Mouse (Mus musculus): ENCODE results near the gene Stag2. TPM values are rescaled to one million over a fixed set of nuclear protein-coding genes. Genes with fewer than 3 reads are reported as not detected.

The Stag2 gene
- 51.3 and 52.3 TPM in 2 replicates for polyA plus RNA-seq (2016; fragmentation: Nextera tagmentation; extraction: Ambion mirVana)

DNA sequence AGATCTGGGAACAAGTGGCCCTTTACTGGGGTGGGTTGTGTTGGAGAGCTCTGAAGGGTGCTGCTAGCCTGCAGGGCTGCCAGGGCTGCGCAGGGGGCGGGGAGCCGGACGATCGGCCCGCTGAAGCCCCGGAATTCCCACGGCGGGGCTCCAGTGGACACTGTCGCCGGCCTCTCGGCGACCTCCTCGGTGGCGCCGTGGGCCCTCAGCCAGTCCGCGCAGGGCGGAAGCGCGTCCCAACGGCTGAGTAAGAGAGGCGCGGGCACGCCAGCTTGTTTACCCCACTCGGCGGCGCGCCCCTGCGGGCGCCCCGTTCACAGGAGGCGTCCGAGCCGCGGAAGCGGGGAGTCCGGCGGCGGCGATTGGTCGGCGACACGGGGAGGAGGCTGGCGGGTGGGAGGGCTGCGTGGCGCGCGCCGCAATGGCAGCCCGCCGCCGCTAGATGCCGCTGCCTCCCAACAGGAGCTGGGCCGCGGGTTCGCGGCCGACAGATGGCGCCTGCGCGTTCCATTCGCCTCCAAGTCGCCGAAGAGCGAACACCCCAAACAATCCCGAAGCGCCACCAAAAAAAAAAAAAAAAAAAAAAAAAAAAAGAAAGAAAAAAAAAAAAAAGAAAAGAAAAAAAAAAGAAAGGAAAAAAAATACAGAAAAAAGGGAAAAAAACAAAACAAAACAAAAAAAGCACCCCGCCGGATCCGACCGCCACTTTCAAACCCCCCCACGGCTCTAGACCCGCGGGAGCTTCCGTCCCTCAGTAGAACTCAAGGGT, at the start of gene Stag2:
Gene Stag2 (plus strand): TSS at position 530 of the 769 bp plus-strand sequence.
- H3K36me3 ChIP-seq (replicated peaks) = no peaks in the 10 kb centered on the region
- peak within 1 kb of the TSS; percentile 69 for H3K4me3 ChIP-seq
- DNase-seq (ENCODE audit: extremely low spot score, low spot score) = peak; percentile 78
- H3K27ac ChIP-seq = peak within 1 kb of the TSS; percentile 99
- WGBS = 7% methylated on average over 72 of the region's 76 CpGs
- 0 out of 2 replicates have a peak, but pooled peaks cover 3% of the 10 kb centered on the region for H3K9me3 ChIP-seq
- peaks cover 18% of the 10 kb centered on the region for H3K4me1 ChIP-seq
- H3K27me3 ChIP-seq (ENCODE audit: poor library complexity, severe bottlenecking) = no peaks in the 10 kb centered on the region

DNA sequence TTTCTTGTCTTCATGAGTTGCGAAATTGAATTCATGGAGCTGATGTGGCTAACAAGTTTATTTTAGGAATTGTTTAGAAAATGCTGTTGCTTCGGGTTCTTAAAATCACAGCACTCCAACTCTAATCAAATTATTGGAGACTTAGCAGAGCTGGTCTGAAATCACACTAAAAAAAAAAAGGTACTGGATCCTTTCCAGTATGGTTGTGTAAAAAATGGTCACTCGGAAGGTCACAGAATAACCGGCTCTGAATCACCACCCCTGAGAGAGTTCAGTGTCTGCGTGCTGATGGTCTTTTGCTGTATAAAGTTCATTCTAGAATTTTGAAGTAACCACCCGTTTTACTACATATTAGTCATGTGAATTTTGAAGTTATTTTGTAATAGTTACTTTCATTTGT, 42.0 kb upstream of the Stag2 start:
- Histone ChIP-seq H3K4me3 (no peak overlapping the region), H3K4me1 (no peaks in the 10 kb centered on the region), H3K9me3 (0 out of 2 replicates have a peak, but pooled peaks cover 9% of the 10 kb centered on the region), H3K27me3 (ENCODE audit: poor library complexity, severe bottlenecking) (no peaks in the 10 kb centered on the region), H3K27ac (no peak overlapping the region), H3K36me3 (replicated peaks) (peaks cover 52% of the 10 kb centered on the region)
- DNase-seq (ENCODE audit: extremely low spot score, low spot score) = no peak
- WGBS = 93% methylated on average over 6 of the region's 6 CpGs

DNA sequence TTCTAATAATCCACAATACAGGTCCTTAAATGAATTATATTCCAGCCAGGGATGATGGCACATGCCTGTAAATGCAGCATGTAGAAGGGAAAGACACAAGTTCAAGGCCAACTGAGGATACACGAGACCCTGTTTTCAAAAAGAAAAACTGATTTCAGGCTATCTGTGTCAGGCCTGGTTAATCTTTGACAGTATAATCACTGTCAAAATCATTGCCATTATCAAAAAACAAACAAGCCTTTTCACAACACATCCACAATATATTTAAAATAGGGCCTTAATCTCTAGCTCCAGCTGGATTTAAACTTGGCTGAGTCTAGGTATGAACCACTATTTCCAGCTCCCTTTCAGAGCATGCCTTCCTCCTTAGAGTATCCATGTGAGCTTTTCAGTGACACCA, 38.5 kb upstream of the Stag2 start:
- H3K9me3 ChIP-seq = 0 out of 2 replicates have a peak, but pooled peaks cover 9% of the 10 kb centered on the region
- DNase-seq (ENCODE audit: extremely low spot score, low spot score) = no peak
- H3K27ac ChIP-seq = no peak overlapping the region
- WGBS = 84% methylated on average over 1 of the region's 1 CpGs
- H3K36me3 ChIP-seq (replicated peaks) = peaks cover 21% of the 10 kb centered on the region
- H3K4me3 ChIP-seq = no peak overlapping the region
- no peaks in the 10 kb centered on the region for H3K27me3 ChIP-seq (ENCODE audit: poor library complexity, severe bottlenecking)
- H3K4me1 ChIP-seq = no peaks in the 10 kb centered on the region

DNA sequence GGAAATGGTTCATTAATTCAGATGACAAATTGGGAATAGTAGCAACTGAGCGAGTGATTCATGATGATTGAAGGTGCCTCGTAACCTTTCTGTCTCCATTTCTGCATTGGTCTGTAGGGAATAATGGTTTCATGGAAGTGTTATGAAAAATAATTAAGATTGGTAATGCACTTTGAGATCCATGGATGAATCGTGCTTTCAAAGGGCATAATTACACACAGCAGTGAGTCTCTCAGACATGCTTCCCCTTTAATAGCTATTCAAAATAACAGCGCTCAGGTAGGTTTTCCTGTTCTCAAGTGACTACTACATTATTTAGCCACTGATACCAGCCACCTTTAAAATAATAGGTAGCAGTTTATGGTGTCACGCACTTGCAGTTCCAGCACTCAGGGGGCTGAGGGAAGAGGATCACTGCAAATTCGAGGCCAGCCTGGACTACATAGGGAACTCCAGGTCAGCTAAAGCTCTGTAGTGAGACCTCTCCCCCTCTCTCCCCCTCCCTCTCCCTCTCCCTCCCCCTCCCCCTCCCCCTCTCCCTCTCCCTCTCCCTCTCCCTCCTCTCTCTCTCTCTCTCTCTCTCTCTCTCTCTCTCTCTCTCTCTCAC, 29.6 kb upstream of the Stag2 start:
- 0 out of 2 replicates have a peak, but pooled peaks cover 3% of the 10 kb centered on the region for H3K9me3 ChIP-seq
- H3K4me1 ChIP-seq = no peaks in the 10 kb centered on the region
- no peak overlapping the region for H3K4me3 ChIP-seq
- no peak overlapping the region for H3K27ac ChIP-seq
- no peaks in the 10 kb centered on the region for H3K27me3 ChIP-seq (ENCODE audit: poor library complexity, severe bottlenecking)
- H3K36me3 ChIP-seq (replicated peaks) = no peaks in the 10 kb centered on the region
- no peak for DNase-seq (ENCODE audit: extremely low spot score, low spot score)
- WGBS = 88% methylated on average over 6 of the region's 6 CpGs

DNA sequence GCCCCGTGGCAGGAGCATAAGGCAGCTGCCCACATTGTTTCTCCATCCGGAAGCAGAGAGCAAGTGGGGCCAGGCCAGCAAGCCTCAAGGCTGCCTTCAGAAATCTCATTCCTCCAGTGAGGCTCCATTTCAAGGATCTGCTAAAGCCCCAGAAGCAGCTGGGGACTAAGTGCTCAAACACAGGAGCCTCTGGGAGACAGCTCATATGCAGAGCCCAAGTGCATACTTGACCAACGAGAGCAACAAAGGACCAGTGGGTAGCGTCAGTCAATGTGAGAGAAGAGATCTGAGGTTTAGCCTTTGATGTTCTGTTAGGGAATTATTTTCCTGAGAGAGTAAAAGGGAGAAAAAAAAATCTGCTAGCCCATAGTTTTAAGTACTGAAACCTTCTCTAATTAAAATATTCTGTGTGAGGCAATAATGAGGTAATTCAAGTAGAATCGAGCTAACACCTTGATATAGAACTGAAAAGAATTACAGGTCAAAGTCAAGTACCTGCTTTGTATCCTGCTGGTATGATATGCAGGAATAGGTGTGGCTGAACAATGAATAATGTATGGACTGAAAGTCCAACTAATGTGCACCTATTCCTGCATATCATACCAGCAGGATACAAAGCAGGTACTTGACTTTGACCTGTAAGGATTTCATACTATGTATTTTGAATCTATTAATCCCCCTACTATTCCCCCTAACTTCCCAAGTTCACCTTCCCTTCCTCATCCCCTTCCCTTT, 24.0 kb upstream of the Stag2 start:
- no peak for DNase-seq (ENCODE audit: extremely low spot score, low spot score)
- H3K4me3 ChIP-seq = no peak overlapping the region
- WGBS = 83% methylated on average over 5 of the region's 5 CpGs

DNA sequence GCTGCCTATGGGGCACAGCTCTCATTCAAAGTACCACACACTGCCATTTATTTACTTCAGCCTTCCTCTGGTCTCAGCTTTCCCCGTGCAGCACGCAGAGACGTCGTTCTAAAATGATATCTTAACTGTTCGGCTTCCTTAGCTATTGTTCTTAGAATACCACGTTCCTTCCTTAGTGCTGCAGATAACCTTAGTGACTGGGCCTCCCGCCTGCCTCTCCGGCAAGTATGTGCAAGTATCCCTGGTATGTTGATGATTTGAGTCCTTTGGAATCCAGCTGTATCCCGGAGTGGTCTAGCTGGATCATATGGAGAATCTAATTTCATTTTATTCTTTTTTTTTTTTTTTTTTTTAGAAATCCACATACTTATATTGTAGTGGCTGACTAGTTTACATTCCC, 9.2 kb upstream of the Stag2 start:
- no peaks in the 10 kb centered on the region for H3K36me3 ChIP-seq (replicated peaks)
- H3K4me1 ChIP-seq = no peaks in the 10 kb centered on the region
- H3K27me3 ChIP-seq (ENCODE audit: poor library complexity, severe bottlenecking) = no peaks in the 10 kb centered on the region
- H3K9me3 ChIP-seq = no peaks in the 10 kb centered on the region
- 79% methylated on average over 9 of the region's 9 CpGs for WGBS
- H3K4me3 ChIP-seq = no peak overlapping the region
- H3K27ac ChIP-seq = no peak overlapping the region
- DNase-seq (ENCODE audit: extremely low spot score, low spot score) = no peak

More for the DNA sequence above, 24.0 kb upstream of the Stag2 start:
- Histone ChIP-seq H3K27ac (no peak overlapping the region), H3K27me3 (ENCODE audit: poor library complexity, severe bottlenecking) (no peaks in the 10 kb centered on the region), H3K36me3 (replicated peaks) (no peaks in the 10 kb centered on the region), H3K4me1 (no peaks in the 10 kb centered on the region), H3K9me3 (peaks cover 11% of the 10 kb centered on the region)

DNA sequence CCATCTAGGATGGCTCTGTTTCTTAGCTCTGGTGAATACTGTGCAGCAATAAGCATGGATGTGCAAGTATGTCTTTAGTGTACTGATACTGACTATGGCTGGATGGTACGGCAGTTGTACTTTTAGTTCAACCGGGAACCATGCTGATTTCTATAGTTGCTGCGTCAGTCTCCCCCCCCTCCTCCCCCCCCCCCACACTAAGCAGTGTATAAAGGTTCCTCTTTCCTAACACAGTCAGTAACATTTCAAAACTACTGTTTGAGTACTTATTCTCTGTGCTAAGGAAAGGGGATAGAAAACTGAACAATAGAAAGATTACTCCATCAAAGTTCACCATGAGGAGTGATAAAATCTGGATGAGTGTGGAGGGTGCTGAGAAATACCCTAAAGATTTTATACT, 6.5 kb upstream of the Stag2 start:
- DNase-seq (ENCODE audit: extremely low spot score, low spot score) = no peak
- H3K9me3 ChIP-seq = no peaks in the 10 kb centered on the region
- H3K27me3 ChIP-seq (ENCODE audit: poor library complexity, severe bottlenecking) = no peaks in the 10 kb centered on the region
- 95% methylated on average over 3 of the region's 3 CpGs for WGBS
- no peaks in the 10 kb centered on the region for H3K4me1 ChIP-seq
- no peaks in the 10 kb centered on the region for H3K36me3 ChIP-seq (replicated peaks)
- no peak overlapping the region for H3K27ac ChIP-seq
- H3K4me3 ChIP-seq = no peak overlapping the region

DNA sequence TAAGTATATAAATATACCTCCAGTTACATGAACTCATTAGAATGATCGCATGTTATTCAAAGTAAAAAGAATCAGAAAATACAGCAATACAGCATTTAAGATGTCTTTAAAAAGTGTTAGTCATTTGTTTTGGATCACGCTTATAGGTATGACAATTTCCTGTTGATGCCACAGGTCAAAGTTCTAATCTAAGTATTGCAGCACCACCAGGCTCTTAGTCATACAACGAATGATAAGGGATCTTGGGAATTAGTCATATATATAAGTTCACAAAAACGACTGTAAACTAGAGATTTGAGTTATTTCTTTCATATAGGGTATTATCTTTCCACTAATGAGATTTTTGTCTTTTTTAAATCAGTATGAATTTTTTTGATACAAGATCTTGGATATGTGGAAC, 5.1 kb upstream of the Stag2 start:
- Histone ChIP-seq H3K9me3 (no peaks in the 10 kb centered on the region), H3K27ac (no peak overlapping the region), H3K4me1 (peaks cover 5% of the 10 kb centered on the region), H3K36me3 (replicated peaks) (no peaks in the 10 kb centered on the region), H3K27me3 (ENCODE audit: poor library complexity, severe bottlenecking) (no peaks in the 10 kb centered on the region), H3K4me3 (no peak overlapping the region)
- no peak for DNase-seq (ENCODE audit: extremely low spot score, low spot score)
- 83% methylated on average over 4 of the region's 4 CpGs for WGBS

DNA sequence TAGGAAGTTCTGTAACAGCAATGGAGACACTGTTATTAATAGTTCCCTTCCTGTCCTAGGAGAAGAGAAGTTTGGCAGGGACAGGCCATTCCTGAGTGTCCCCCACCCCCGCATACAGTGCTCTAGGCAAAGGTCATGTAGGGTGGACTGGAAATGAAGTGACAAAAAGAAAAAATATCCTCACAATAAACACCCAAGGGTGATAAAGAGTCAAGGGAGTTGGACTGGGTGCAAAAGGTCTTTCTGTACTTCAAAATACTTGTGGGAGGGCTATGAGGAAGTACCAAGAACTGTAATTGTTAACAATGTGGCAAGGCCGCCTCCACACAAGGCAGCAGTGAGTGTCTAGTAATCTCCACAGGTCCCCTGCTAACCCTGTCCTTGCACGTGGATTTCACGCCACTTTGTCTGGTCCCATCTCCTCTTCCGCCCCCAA, 1.1 kb upstream of the Stag2 start:
- H3K4me1 ChIP-seq = peaks cover 9% of the 10 kb centered on the region
- H3K9me3 ChIP-seq = 0 out of 2 replicates have a peak, but pooled peaks cover 3% of the 10 kb centered on the region
- DNase-seq (ENCODE audit: extremely low spot score, low spot score) = no peak
- peak overlapping the region; percentile 90; the same call in 1 of the 2 replicates for H3K27ac ChIP-seq
- 60% methylated on average over 5 of the region's 5 CpGs for WGBS
- H3K36me3 ChIP-seq (replicated peaks) = no peaks in the 10 kb centered on the region
- no peaks in the 10 kb centered on the region for H3K27me3 ChIP-seq (ENCODE audit: poor library complexity, severe bottlenecking)
- H3K4me3 ChIP-seq = peak overlapping the region; percentile 60; the same call in 1 of the 2 replicates

DNA sequence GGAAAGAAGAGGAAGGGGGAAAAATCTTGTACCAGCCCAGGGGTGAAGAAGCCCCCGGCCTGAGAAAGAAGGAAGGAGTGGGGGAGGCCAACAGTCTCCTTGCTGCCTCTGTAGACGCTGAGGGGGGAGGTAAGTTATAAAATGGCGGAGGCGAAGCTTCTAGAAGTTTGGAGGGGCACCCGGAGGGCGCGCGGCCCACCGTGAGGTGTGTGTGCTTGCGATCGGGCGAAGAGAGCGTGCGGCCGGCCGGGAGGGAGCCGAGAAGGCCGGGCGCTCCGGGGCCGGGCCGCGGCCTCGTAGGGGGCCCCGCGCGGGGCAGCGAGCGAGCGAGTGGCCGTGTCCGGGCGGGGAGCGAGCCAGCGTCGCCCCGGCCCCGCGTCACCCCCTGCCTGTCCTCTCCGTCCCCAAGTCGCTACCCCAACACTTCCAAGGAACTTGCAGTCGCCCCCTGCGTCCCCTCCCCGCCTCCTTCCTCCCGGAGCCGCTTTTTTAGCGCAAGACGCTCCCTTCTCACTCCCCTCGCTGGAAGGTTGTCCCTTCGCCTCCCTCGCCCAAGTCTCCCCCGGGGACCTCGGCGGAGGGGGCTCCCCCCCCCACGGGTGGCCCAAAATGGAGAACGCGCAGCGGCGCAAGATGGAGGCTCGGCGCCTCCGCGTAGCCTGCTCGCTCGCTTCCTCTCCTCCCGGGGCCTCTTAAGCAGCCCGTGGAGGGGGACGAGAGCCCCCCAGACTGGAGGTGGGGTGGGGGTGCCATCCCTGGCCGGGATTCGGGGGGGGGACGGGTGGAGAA, 634 bp downstream of the Stag2 start:
- DNase-seq (ENCODE audit: extremely low spot score, low spot score) = no peak
- Histone ChIP-seq H3K27ac (peak overlapping the region; percentile 99), H3K9me3 (0 out of 2 replicates have a peak, but pooled peaks cover 3% of the 10 kb centered on the region), H3K36me3 (replicated peaks) (no peaks in the 10 kb centered on the region), H3K4me1 (peaks cover 18% of the 10 kb centered on the region), H3K4me3 (peak overlapping the region; percentile 69), H3K27me3 (ENCODE audit: poor library complexity, severe bottlenecking) (no peaks in the 10 kb centered on the region)
- WGBS = 25% methylated on average over 68 of the region's 71 CpGs

DNA sequence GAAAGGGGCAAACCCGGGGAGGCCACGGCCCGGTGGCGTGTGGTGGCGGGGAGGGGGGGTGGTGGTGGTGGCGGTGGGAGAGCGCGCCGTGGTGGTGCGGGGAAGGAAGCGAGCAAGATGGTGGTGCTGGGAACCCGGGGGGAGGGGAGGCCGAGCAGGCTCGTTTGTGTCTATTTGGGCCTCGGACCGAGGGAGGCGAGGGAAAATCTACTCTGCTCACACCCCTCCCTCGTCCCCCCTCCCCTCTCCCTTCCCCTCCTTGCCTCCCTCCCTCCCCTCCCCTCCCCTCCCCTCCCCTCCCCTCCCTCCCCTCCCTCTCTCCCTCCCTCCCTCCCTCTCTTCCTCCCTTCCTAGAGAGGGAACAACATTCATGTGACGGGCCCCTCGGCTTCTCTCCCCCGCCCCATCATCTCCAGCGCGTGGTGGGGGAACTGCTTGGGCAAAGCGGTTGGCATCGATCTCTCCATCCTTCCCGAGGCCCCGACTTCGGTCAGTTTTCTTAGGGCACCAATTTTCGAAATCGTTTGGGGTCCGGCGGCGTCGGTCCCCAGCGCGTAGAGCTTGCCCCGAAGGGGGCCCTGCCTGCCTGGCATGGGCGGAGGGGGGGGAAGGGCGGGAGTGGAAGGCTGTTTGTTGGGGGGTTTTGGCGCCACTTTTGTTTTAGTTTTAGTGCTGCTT, 1.4 kb downstream of the Stag2 start:
- H3K27ac ChIP-seq = peak overlapping the region; percentile 99
- 25% methylated on average over 22 of the region's 40 CpGs for WGBS
- H3K27me3 ChIP-seq (ENCODE audit: poor library complexity, severe bottlenecking) = no peaks in the 10 kb centered on the region

More for the DNA sequence above, 1.4 kb downstream of the Stag2 start:
- peak; percentile 80 for DNase-seq (ENCODE audit: extremely low spot score, low spot score)
- Histone ChIP-seq H3K36me3 (replicated peaks) (no peaks in the 10 kb centered on the region), H3K9me3 (0 out of 2 replicates have a peak, but pooled peaks cover 3% of the 10 kb centered on the region), H3K4me1 (peaks cover 18% of the 10 kb centered on the region), H3K4me3 (peak overlapping the region; percentile 69)

Measured in forebrain, embryonic 10.5 days (tissue).